Mouse (Mus musculus) layer of hippocampus, postnatal 36 days (tissue): Measurements from ENCODE around the gene Stk24. TPM values are rescaled to one million over a fixed set of nuclear protein-coding genes. Genes with fewer than 3 reads are reported as not detected.

Experiments
- DNase-seq, 2 experiments: peaks; one replicate each; pipeline ENCODE4 v3.0.0; 2022
- total RNA-seq, 2 experiments: library from RNA; stranded (reverse); gene quantifications; 2 replicates each; pipeline ENCODE4 v1.2.3; 2021

Gene Stk24
- total RNA-seq, 2 experiments from 2014 or later, result 57.3 to 62.1 TPM

- peak; percentile 68 to 74 for DNase-seq
These were observed 540 bp downstream of the Stk24 start for GRCm38 (mm10) chr14:121379116-121379826.

GRCm38 (mm10) chr14:121378243-121379115 lies 1.3 kb downstream of the Stk24 start:
- peak; percentile 14 to 21 for DNase-seq

- no peak for DNase-seq
These were observed 3.2 kb downstream of the Stk24 start for GRCm38 (mm10) chr14:121376566-121376965.

- no peak for DNase-seq
These were observed 5.9 kb downstream of the Stk24 start for GRCm38 (mm10) chr14:121373901-121374300.

GRCm38 (mm10) chr14:121373020-121373419 lies 6.8 kb downstream of the Stk24 start:
- DNase-seq, result no peak

GRCm38 (mm10) chr14:121371911-121372820 lies 7.6 kb downstream of the Stk24 start:
- DNase-seq, result no peak

GRCm38 (mm10) chr14:121369385-121369784 lies 10.4 kb downstream of the Stk24 start:
- no peak for DNase-seq

GRCm38 (mm10) chr14:121368108-121368705 lies 11.6 kb downstream of the Stk24 start:
- no peak for DNase-seq

- DNase-seq, result no peak
These were observed 13.7 kb downstream of the Stk24 start for GRCm38 (mm10) chr14:121365991-121366728.

- DNase-seq, result no peak
These were observed 14.4 kb downstream of the Stk24 start for GRCm38 (mm10) chr14:121365390-121365789.

GRCm38 (mm10) chr14:121364282-121364681 lies 15.5 kb downstream of the Stk24 start:
- no peak for DNase-seq

GRCm38 (mm10) chr14:121361319-121362114 lies 18.3 kb downstream of the Stk24 start:
- DNase-seq, result no peak

- DNase-seq, result no peak
These were observed 20.0 kb downstream of the Stk24 start for GRCm38 (mm10) chr14:121359850-121360249.

- DNase-seq, result no peak
These were observed 20.8 kb downstream of the Stk24 start for GRCm38 (mm10) chr14:121359015-121359414.

- no peak for DNase-seq
These were observed 21.5 kb downstream of the Stk24 start for GRCm38 (mm10) chr14:121358327-121358726.

GRCm38 (mm10) chr14:121356336-121356862 lies 23.4 kb downstream of the Stk24 start:
- no peak for DNase-seq

- no peak for DNase-seq
These were observed 24.1 kb downstream of the Stk24 start for GRCm38 (mm10) chr14:121355732-121356131.

GRCm38 (mm10) chr14:121353648-121354377 lies 26.0 kb downstream of the Stk24 start:
- DNase-seq, result no peak

- no peak for DNase-seq
These were observed 27.1 kb downstream of the Stk24 start for GRCm38 (mm10) chr14:121352744-121353143.
